Mouse (Mus musculus): ENCODE data around the gene Rprd2.

Rprd2 gene

GRCm38 (mm10) chr3:95734092-95734702 is 84.5 kb downstream of the Rprd2 start:
- DNase-seq, result peak; percentile 54

GRCm38 (mm10) chr3:95732744-95733521 is 85.7 kb downstream of the Rprd2 start:
- peak; percentile 30 for DNase-seq

- DNase-seq, result no peak
Observed at GRCm38 (mm10) chr3:95732297-95732696, 86.4 kb downstream of the Rprd2 start.

GRCm38 (mm10) chr3:95731802-95732201 is 86.9 kb downstream of the Rprd2 start:
- no peak for DNase-seq

GRCm38 (mm10) chr3:95730431-95730830 is 88.2 kb downstream of the Rprd2 start:
- no peak for DNase-seq

GRCm38 (mm10) chr3:95728906-95729305 is 89.8 kb downstream of the Rprd2 start:
- no peak for DNase-seq

GRCm38 (mm10) chr3:95726696-95727358 is 91.8 kb downstream of the Rprd2 start:
- DNase-seq, result no peak

- no peak for DNase-seq
Observed at GRCm38 (mm10) chr3:95725863-95726262, 92.8 kb downstream of the Rprd2 start.

- DNase-seq, result no peak
Observed at GRCm38 (mm10) chr3:95722386-95722785, 96.3 kb downstream of the Rprd2 start.

GRCm38 (mm10) chr3:95718153-95718552 is 100.5 kb downstream of the Rprd2 start:
- no peak for DNase-seq

GRCm38 (mm10) chr3:95716075-95716474 is 102.6 kb downstream of the Rprd2 start:
- no peak for DNase-seq

All from liver (tissue).